ENCODE assay signal across 9 mouse cellular contexts in genomic region chr3:27765929-27766328, GRCm38 (mm10). TPM values are rescaled to one million over a fixed set of nuclear protein-coding genes. Genes with fewer than 3 reads are reported as not detected.
DNase-seq lines count a peak whose midpoint lies in the region; ATAC-seq lines count a peak whose summit lies in the region.
"Had no signal": no experiment of that assay in that cellular context is flagged by ENCODE, and none has a peak within 500 bp of the region (broad histone marks: within the 10 kb centered on the region; RNA-seq: fewer than 3 reads in every experiment).

No protein-coding gene starts in this region.

- no peak overlapping the region for H3K4me2 ChIP-seq in heart, embryonic 12.5 days

- WGBS in heart, embryonic 12.5 days = 53% methylated on average over 7 of the region's 7 CpGs
- WGBS in embryonic facial prominence, embryonic 10.5 days = 69% methylated on average over 7 of the region's 7 CpGs

- peaks cover 7% of the 10 kb centered on the region; the same call in 1 of the 2 replicates for H3K4me1 ChIP-seq in heart, embryonic 12.5 days (replicated peaks)
- H3K4me1 ChIP-seq in embryonic facial prominence, embryonic 10.5 days = peaks cover 11% of the 10 kb centered on the region

- DNase-seq in heart, adult 11 months = peak; percentile 97
- DNase-seq in 3T3-L1 (ENCODE audit: low read depth, low spot score) = peak; percentile 94
- no peak for DNase-seq in embryonic facial prominence, embryonic 10.5 days (ENCODE audit: low spot score)
- DNase-seq in left cerebral cortex, adult 18-20 months (ENCODE audit: low spot score in 2 of 2) = peak; percentile 15 to 33
- peak; percentile 22 for DNase-seq in right cerebral cortex, postnatal 25 days
- no peak for DNase-seq in Muller cell, postnatal 12 days (ENCODE audit: inconsistent ontology term)
- DNase-seq in spleen, postnatal 10 days (ENCODE audit: low spot score in 2 of 2) = no peak

- no peaks in the 10 kb centered on the region for H3K27me3 ChIP-seq in heart, embryonic 12.5 days (replicated peaks)
- no peaks in the 10 kb centered on the region for H3K27me3 ChIP-seq in embryonic facial prominence, embryonic 10.5 days (replicated peaks; ENCODE audit: low read depth, poor library complexity, severe bottlenecking)

- no peak for ATAC-seq in heart, embryonic 12.5 days (ENCODE audit: insufficient number of reproducible peaks, low FRiP score)

- H3K27ac ChIP-seq in heart, embryonic 12.5 days (ENCODE audit: poor library complexity, severe bottlenecking) = no peak overlapping the region
- peak overlapping the region; percentile 61; the same call in 1 of the 2 replicates for H3K27ac ChIP-seq in embryonic facial prominence, embryonic 10.5 days (replicated peaks)

- H3K9me3 ChIP-seq in heart, embryonic 12.5 days (replicated peaks) = no peaks in the 10 kb centered on the region
- H3K9me3 ChIP-seq in embryonic facial prominence, embryonic 10.5 days = no peaks in the 10 kb centered on the region
- H3K9me3 ChIP-seq: G1E had no signal

- H3K36me3 ChIP-seq in heart, embryonic 12.5 days = no peaks in the 10 kb centered on the region
- H3K36me3 ChIP-seq in embryonic facial prominence, embryonic 10.5 days (replicated peaks) = no peaks in the 10 kb centered on the region
- H3K36me3 ChIP-seq: G1E had no signal

- H3K9ac ChIP-seq in heart, embryonic 12.5 days = no peak overlapping the region

- H3K4me3 ChIP-seq in heart, embryonic 12.5 days = no peak overlapping the region
- H3K4me3 ChIP-seq in embryonic facial prominence, embryonic 10.5 days = no peak overlapping the region

RNA-seq across cellular contexts. Expression of gene Fndc3b, which starts 54.8 kb away (rescaled TPM):
- polyA plus RNA-seq in heart, embryonic 12.5 days (2016; fragmentation: Nextera tagmentation; extraction: Ambion mirVana) = 36.8 and 43.6 TPM in 2 replicates
- polyA plus RNA-seq in embryonic facial prominence, embryonic 10.5 days (2016; fragmentation: Nextera tagmentation; extraction: Ambion mirVana) = 10.0 and 11.1 TPM in 2 replicates
- total RNA-seq in left cerebral cortex, adult 18-20 months (2021) = 10 to 100 TPM; 24.0 TPM
- polyA plus RNA-seq: G1E had no signal

Comparison
In these comparisons a context has a peak if more than half of its experiments do, and no peak if none do; other contexts are left out.
1. DNase-seq: peak in heart, adult 11 months (single experiment), 3T3-L1 (single experiment), left cerebral cortex, adult 18-20 months (2 of 2) and right cerebral cortex, postnatal 25 days (single experiment); none in embryonic facial prominence, embryonic 10.5 days (single experiment), Muller cell, postnatal 12 days (single experiment) and spleen, postnatal 10 days (0 of 2).